10 mouse cellular contexts compared by ENCODE assay signal in genomic region chr15:100423916-100424315, GRCm38 (mm10). TPM values are rescaled to one million over a fixed set of nuclear protein-coding genes. Genes with fewer than 3 reads are reported as not detected.
A peak's percentile ranks its signal among the peaks of the same experiment; 100 is the strongest.
DNase-seq lines count a peak whose midpoint lies in the region; ATAC-seq and TF ChIP-seq lines count a peak whose summit lies in the region.
"Had no signal": no experiment of that assay in that cellular context is flagged by ENCODE, and none has a peak within 500 bp of the region (broad histone marks: within the 10 kb centered on the region; RNA-seq: fewer than 3 reads in every experiment).

No protein-coding gene starts in this region.

- peaks cover 27% of the 10 kb centered on the region for H3K27me3 ChIP-seq in hindbrain, embryonic 12.5 days
- peaks cover 13% of the 10 kb centered on the region for H3K27me3 ChIP-seq in liver, embryonic 11.5 days (replicated peaks; ENCODE audit: control insufficient read depth, insufficient read depth, low read length)
- H3K27me3 ChIP-seq in midbrain, postnatal 0 days (ENCODE audit: insufficient read depth, low read length), result peaks cover 15% of the 10 kb centered on the region

- no peak for DNase-seq in frontal cortex, postnatal 10 days (ENCODE audit: low spot score in 2 of 2)
- DNase-seq in liver, embryonic 11.5 days (ENCODE audit: low spot score), result no peak
- no peak for DNase-seq in midbrain, postnatal 0 days (ENCODE audit: low spot score)
- no peak for DNase-seq in Muller cell, postnatal 12 days (ENCODE audit: inconsistent ontology term)
- no peak for DNase-seq in layer of hippocampus, adult 9-10 months (ENCODE audit: low spot score)

- TF ChIP-seq POLR2A in bone marrow, adult 2 months (IDR thresholded peaks at IDR 0.05; ENCODE audit: borderline replicate concordance, control insufficient read depth, low read depth, low read length), result no peak

- 0 out of 2 replicates have a peak, but pooled peaks have one; percentile 26 for ATAC-seq in frontal cortex, adult (ENCODE audit: low TSS enrichment)
- no peak for ATAC-seq in hindbrain, embryonic 12.5 days (ENCODE audit: low FRiP score)
- ATAC-seq in liver, embryonic 11.5 days (replicated peaks; ENCODE audit: low FRiP score), result no peak
- ATAC-seq in midbrain, postnatal 0 days (ENCODE audit: low FRiP score), result no peak

- no peak for TF ChIP-seq CTCF in bone marrow, adult 2 months (IDR thresholded peaks at IDR 0.05; ENCODE audit: control insufficient read depth, insufficient read depth, low read length)
- TF ChIP-seq CTCF in midbrain, postnatal 0 days (IDR thresholded peaks at IDR 0.05), result peak; percentile 15; the same call in 1 of the 2 replicates

- H3K4me2 ChIP-seq in hindbrain, embryonic 12.5 days (replicated peaks), result peak overlapping the region; percentile 81
- peak overlapping the region; percentile 100 for H3K4me2 ChIP-seq in liver, embryonic 11.5 days
- peak overlapping the region; percentile 91 for H3K4me2 ChIP-seq in midbrain, postnatal 0 days (ENCODE audit: low read depth, low read length, poor library complexity, severe bottlenecking)

- peak overlapping the region; percentile 54 for H3K4me3 ChIP-seq in bone marrow, adult 2 months (replicated peaks; ENCODE audit: control insufficient read depth, low read depth, low read length)
- H3K4me3 ChIP-seq in hindbrain, embryonic 12.5 days, result peak overlapping the region; percentile 76
- H3K4me3 ChIP-seq in liver, embryonic 11.5 days (ENCODE audit: low read depth, low read length), result peak overlapping the region; percentile 100
- H3K4me3 ChIP-seq in midbrain, postnatal 0 days (ENCODE audit: low read depth, low read length), result peak overlapping the region; percentile 85

- no peaks in the 10 kb centered on the region for H3K36me3 ChIP-seq in hindbrain, embryonic 12.5 days
- no peaks in the 10 kb centered on the region for H3K36me3 ChIP-seq in liver, embryonic 11.5 days (ENCODE audit: control insufficient read depth, insufficient read depth, low read length)
- H3K36me3 ChIP-seq in midbrain, postnatal 0 days (ENCODE audit: insufficient read depth, low read length), result no peaks in the 10 kb centered on the region

- H3K9ac ChIP-seq in hindbrain, embryonic 12.5 days, result peak overlapping the region; percentile 23; the same call in 1 of the 2 replicates
- H3K9ac ChIP-seq in liver, embryonic 11.5 days (ENCODE audit: low read depth, low read length), result peak overlapping the region; percentile 66
- H3K9ac ChIP-seq in midbrain, postnatal 0 days (replicated peaks; ENCODE audit: low read length, poor library complexity, severe bottlenecking), result peak overlapping the region; percentile 48; the same call in 1 of the 2 replicates

- no peaks in the 10 kb centered on the region for H3K9me3 ChIP-seq in hindbrain, embryonic 12.5 days (replicated peaks)
- H3K9me3 ChIP-seq in liver, embryonic 11.5 days (ENCODE audit: control insufficient read depth, low read length), result no peaks in the 10 kb centered on the region
- H3K9me3 ChIP-seq in midbrain, postnatal 0 days (ENCODE audit: low read length), result no peaks in the 10 kb centered on the region

- 2% methylated on average over 14 of the region's 14 CpGs for WGBS in bone marrow, adult 2 months
- WGBS in hindbrain, embryonic 12.5 days, result 3% methylated on average over 14 of the region's 14 CpGs
- WGBS in liver, embryonic 11.5 days, result 5% methylated on average over 14 of the region's 14 CpGs
- 2% methylated on average over 14 of the region's 14 CpGs for WGBS in midbrain, postnatal 0 days

- H3K27ac ChIP-seq in bone marrow, adult 2 months (ENCODE audit: control insufficient read depth, insufficient read depth, low read depth, low read length, poor library complexity), result no peak overlapping the region
- H3K27ac ChIP-seq in hindbrain, embryonic 12.5 days, result no peak overlapping the region
- H3K27ac ChIP-seq in liver, embryonic 11.5 days (ENCODE audit: low read depth, low read length), result no peak overlapping the region
- no peak overlapping the region for H3K27ac ChIP-seq in midbrain, postnatal 0 days (ENCODE audit: low read depth, low read length)

- peaks cover 4% of the 10 kb centered on the region for H3K4me1 ChIP-seq in bone marrow, adult 2 months (ENCODE audit: control insufficient read depth, insufficient read depth, low read length)
- H3K4me1 ChIP-seq in hindbrain, embryonic 12.5 days, result peaks cover 39% of the 10 kb centered on the region
- H3K4me1 ChIP-seq in liver, embryonic 11.5 days (replicated peaks; ENCODE audit: control insufficient read depth, insufficient read depth, low read length), result peaks cover 32% of the 10 kb centered on the region
- peaks cover 13% of the 10 kb centered on the region; the same call in 1 of the 2 replicates for H3K4me1 ChIP-seq in midbrain, postnatal 0 days (ENCODE audit: insufficient read depth, low read length)

RNA-seq across cellular contexts. Expression of gene Slc11a2, which starts 1.0 kb away (rescaled TPM):
- 27.7 and 30.7 TPM in 2 replicates for polyA plus RNA-seq in bone marrow, adult 2 months (2011; ENCODE audit: insufficient read depth, insufficient read length, low replicate concordance, missing spikeins)
- 24.6 and 25.8 TPM in 2 replicates for polyA plus RNA-seq in hindbrain, embryonic 12.5 days (2016; fragmentation: Nextera tagmentation; extraction: Ambion mirVana)
- 51.2 and 55.4 TPM in 2 replicates for polyA plus RNA-seq in liver, embryonic 11.5 days (2014; fragmentation: Nextera tagmentation; extraction: Ambion mirVana)
- total RNA-seq in midbrain, postnatal 0 days (2014; rRNA removed), result 29.5 and 34.4 TPM in 2 replicates
- polyA plus RNA-seq in midbrain, postnatal 0 days (2015; fragmentation: Nextera tagmentation; extraction: Ambion mirVana), result 17.0 and 23.6 TPM in 2 replicates

RNA-seq across cellular contexts. Expression of gene Gm5475, which starts 2.0 kb away (rescaled TPM):
- polyA plus RNA-seq in bone marrow, adult 2 months (2011; ENCODE audit: insufficient read depth, insufficient read length, low replicate concordance, missing spikeins), result not detected in 2 replicates
- polyA plus RNA-seq in hindbrain, embryonic 12.5 days (2016; fragmentation: Nextera tagmentation; extraction: Ambion mirVana), result 0.12 TPM in 1 of 2 replicates, not detected in the other
- 0.10 TPM in 1 of 2 replicates, not detected in the other for polyA plus RNA-seq in liver, embryonic 11.5 days (2014; fragmentation: Nextera tagmentation; extraction: Ambion mirVana)
- total RNA-seq in midbrain, postnatal 0 days (2014; rRNA removed), result not detected in 2 replicates
- 0.15 and 0.17 TPM in 2 replicates for polyA plus RNA-seq in midbrain, postnatal 0 days (2015; fragmentation: Nextera tagmentation; extraction: Ambion mirVana)
- total RNA-seq: ES-E14; liver, adult 2 months had no signal
- polyA plus RNA-seq: liver, adult 2 months had no signal

RNA-seq across cellular contexts. Expression of gene Letmd1, which starts 44.9 kb away (rescaled TPM):
- 10.9 and 19.1 TPM in 2 replicates for polyA plus RNA-seq in bone marrow, adult 2 months (2011; ENCODE audit: insufficient read depth, insufficient read length, low replicate concordance, missing spikeins)
- polyA plus RNA-seq in hindbrain, embryonic 12.5 days (2016; fragmentation: Nextera tagmentation; extraction: Ambion mirVana), result 43.6 and 45.8 TPM in 2 replicates
- polyA plus RNA-seq in liver, embryonic 11.5 days (2014; fragmentation: Nextera tagmentation; extraction: Ambion mirVana), result 34.2 and 36.0 TPM in 2 replicates
- total RNA-seq in midbrain, postnatal 0 days (2014; rRNA removed), result 80.9 and 86.0 TPM in 2 replicates
- polyA plus RNA-seq in midbrain, postnatal 0 days (2015; fragmentation: Nextera tagmentation; extraction: Ambion mirVana), result 53.0 and 55.0 TPM in 2 replicates

RNA-seq across cellular contexts. Expression of gene Higd1c, which starts 59.6 kb away (rescaled TPM):
- polyA plus RNA-seq in bone marrow, adult 2 months (2011; ENCODE audit: insufficient read depth, insufficient read length, low replicate concordance, missing spikeins), result not detected in 2 replicates
- not detected in 2 replicates for polyA plus RNA-seq in hindbrain, embryonic 12.5 days (2016; fragmentation: Nextera tagmentation; extraction: Ambion mirVana)
- polyA plus RNA-seq in liver, embryonic 11.5 days (2014; fragmentation: Nextera tagmentation; extraction: Ambion mirVana), result not detected in 2 replicates
- not detected in 2 replicates for total RNA-seq in midbrain, postnatal 0 days (2014; rRNA removed)
- polyA plus RNA-seq in midbrain, postnatal 0 days (2015; fragmentation: Nextera tagmentation; extraction: Ambion mirVana), result not detected in 2 replicates
- total RNA-seq: ES-E14; liver, adult 2 months had no signal
- polyA plus RNA-seq: liver, adult 2 months had no signal
